In the genomic region with DNA sequence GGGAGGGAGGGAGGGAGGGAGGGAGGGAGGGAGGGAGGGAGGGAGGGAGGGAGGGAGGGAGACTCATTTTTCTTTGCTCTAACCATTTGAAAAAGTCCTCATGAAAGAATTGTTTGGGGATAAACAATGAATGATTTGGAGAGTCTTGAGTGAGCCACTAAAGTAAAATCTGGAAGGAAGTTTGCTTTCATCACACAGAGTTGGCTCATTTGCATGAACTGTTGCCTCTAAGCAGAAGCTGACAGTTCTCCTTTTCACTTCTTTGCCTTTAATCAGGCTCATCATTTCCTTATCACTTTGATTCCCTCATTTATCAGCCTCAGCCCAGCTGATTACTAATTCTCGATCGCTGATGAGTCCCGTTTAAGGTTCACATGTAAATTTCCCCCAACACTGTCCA, we compare ENCODE assay signal across 25 mouse cellular contexts.
A peak's percentile ranks its signal among the peaks of the same experiment; 100 is the strongest.
DNase-seq lines count a peak whose midpoint lies in the region; ATAC-seq and TF ChIP-seq lines count a peak whose summit lies in the region.
"Had no signal": no experiment of that assay in that cellular context is flagged by ENCODE, and none has a peak within 500 bp of the region (broad histone marks: within the 10 kb centered on the region; RNA-seq: fewer than 3 reads in every experiment).

No protein-coding gene starts in this region.

- dilution Hi-C loops in CH12.LX (cut with MboI; ENCODE audit: extremely low pct_ligation_motif_present, extremely low pct_unique_long_range_greater_than_20kb, low sequenced_read_pairs), result no loop called here

- H3K9ac ChIP-seq in CH12.LX (ENCODE audit: insufficient read depth, low read depth), result no peak overlapping the region
- H3K9ac ChIP-seq in MEL (ENCODE audit: control insufficient read depth, low read depth, low read length, poor library complexity, severe bottlenecking), result no peak overlapping the region
- H3K9ac ChIP-seq in forebrain, embryonic 11.5 days (ENCODE audit: low read length), result no peak overlapping the region
- H3K9ac ChIP-seq: forebrain, postnatal 0 days; heart, embryonic 12.5 days; heart, embryonic 15.5 days; hindbrain, embryonic 13.5 days had no signal

- H3K79me2 ChIP-seq in CH12.LX (replicated peaks; ENCODE audit: control insufficient read depth, extremely low read depth, insufficient read depth, poor library complexity, severe bottlenecking) (no peaks in the 10 kb centered on the region), MEL (ENCODE audit: control insufficient read depth, insufficient read depth, low read length, poor library complexity) (no peaks in the 10 kb centered on the region)

- H3K4me3 ChIP-seq in CH12.LX (replicated peaks in 1 of 3; ENCODE audit: low read depth in 2 of 3, low read length in 2 of 3, poor library complexity in 1 of 3), result no peak overlapping the region
- no peak overlapping the region for H3K4me3 ChIP-seq in MEL (ENCODE audit: control insufficient read depth in 1 of 2, insufficient read depth in 1 of 2, low read depth in 2 of 2, low read length in 2 of 2)
- H3K4me3 ChIP-seq in forebrain, embryonic 11.5 days (ENCODE audit: low read depth, low read length), result no peak overlapping the region
- H3K4me3 ChIP-seq: forebrain, embryonic 10.5 days; gastrocnemius, adult 2 months; heart, embryonic 12.5 days; heart, embryonic 15.5 days; hindbrain, embryonic 10.5 days; hindbrain, embryonic 13.5 days had no signal

- H3K27me3 ChIP-seq in CH12.LX (replicated peaks) (no peaks in the 10 kb centered on the region), MEL (ENCODE audit: control insufficient read depth in 1 of 2, insufficient read depth in 2 of 2, low read length in 2 of 2) (no peaks in the 10 kb centered on the region)
- no peaks in the 10 kb centered on the region for H3K27me3 ChIP-seq in forebrain, embryonic 11.5 days (ENCODE audit: control insufficient read depth, insufficient read depth, low read length)
- H3K27me3 ChIP-seq: heart, embryonic 12.5 days; heart, embryonic 15.5 days; hindbrain, embryonic 13.5 days had no signal

- TF ChIP-seq RAD21 in CH12.LX (IDR thresholded peaks at IDR 0.05; ENCODE audit: low read depth, low read length) (no peak), MEL (IDR thresholded peaks at IDR 0.05; ENCODE audit: low read depth, low read length) (no peak; the same call in 1 of the 2 replicates)

- H3K27ac ChIP-seq in CH12.LX (ENCODE audit: insufficient read depth, low read depth) (no peak overlapping the region), MEL (ENCODE audit: control insufficient read depth, low read depth, low read length) (no peak overlapping the region)
- H3K27ac ChIP-seq in forebrain, embryonic 11.5 days (ENCODE audit: low read depth, low read length), result no peak overlapping the region
- H3K27ac ChIP-seq: forebrain, embryonic 10.5 days; gastrocnemius, adult 2 months; heart, embryonic 15.5 days; hindbrain, embryonic 10.5 days; hindbrain, embryonic 13.5 days had no signal

- H3K36me3 ChIP-seq in CH12.LX (replicated peaks in 1 of 2; ENCODE audit: control insufficient read depth in 1 of 2, insufficient read depth in 1 of 2, low read length in 1 of 2), result no peaks in the 10 kb centered on the region
- H3K36me3 ChIP-seq in MEL (ENCODE audit: control insufficient read depth in 1 of 2, insufficient read depth in 2 of 2, low read length in 2 of 2), result no peaks in the 10 kb centered on the region
- no peaks in the 10 kb centered on the region for H3K36me3 ChIP-seq in forebrain, embryonic 11.5 days (ENCODE audit: control insufficient read depth, insufficient read depth, low read length)
- H3K36me3 ChIP-seq: forebrain, embryonic 10.5 days; heart, embryonic 12.5 days; heart, embryonic 15.5 days; hindbrain, embryonic 10.5 days; hindbrain, embryonic 13.5 days had no signal

- H3K4me1 ChIP-seq in CH12.LX (ENCODE audit: control insufficient read depth in 1 of 2, insufficient read depth in 2 of 2) (peaks cover 0 to 15% of the 10 kb centered on the region in 2 experiments; a peak in 1 of 4 replicates), MEL (ENCODE audit: control insufficient read depth in 1 of 2, insufficient read depth in 2 of 2, low read length in 2 of 2) (no peaks in the 10 kb centered on the region)
- H3K4me1 ChIP-seq in forebrain, embryonic 11.5 days (replicated peaks; ENCODE audit: control insufficient read depth, insufficient read depth, low read length), result no peaks in the 10 kb centered on the region
- H3K4me1 ChIP-seq: forebrain, embryonic 10.5 days; heart, embryonic 15.5 days; hindbrain, embryonic 10.5 days; hindbrain, embryonic 13.5 days had no signal

- peak; percentile 44 for ATAC-seq in megakaryocyte progenitor cell, adult 5-6 weeks (replicated peaks; ENCODE audit: poor library complexity)
- no peak for ATAC-seq in forebrain, embryonic 11.5 days (replicated peaks; ENCODE audit: low FRiP score)
- ATAC-seq: CD4-positive, CD25-positive, alpha-beta regulatory T cell, adult 4 months; forebrain, embryonic 14.5 days; forebrain, postnatal 0 days; hindbrain, embryonic 16.5 days; Patski had no signal

- DNase-seq in CH12.LX (ENCODE audit: extremely low read depth) (no peak), MEL (ENCODE audit: low read depth, low spot score) (peak; percentile 10)
- no peak for DNase-seq in spleen, postnatal 4 days (ENCODE audit: low spot score in 2 of 2)
- DNase-seq in forebrain, embryonic 11.5 days (ENCODE audit: low spot score), result no peak
- no peak for DNase-seq in thymus, postnatal 4 days
- DNase-seq: adrenal gland, postnatal 10 days; adrenal gland, postnatal 36 days; cerebellum, adult 18-20 months; cerebellum, adult 9-10 months; cerebellum, postnatal 14 days; forebrain, postnatal 0 days; gastrocnemius, adult 2 months; gastrocnemius, postnatal 14 days; heart, postnatal 10 days; heart, postnatal 36 days had no signal

- H3K4me2 ChIP-seq in CH12.LX (ENCODE audit: insufficient read depth, low read depth, poor library complexity, severe bottlenecking), result 0 out of 2 replicates have a peak overlapping the region, but pooled peaks have one; percentile 26
- no peak overlapping the region for H3K4me2 ChIP-seq in forebrain, embryonic 11.5 days (ENCODE audit: low read depth, low read length, severe bottlenecking)
- H3K4me2 ChIP-seq: heart, embryonic 12.5 days; heart, embryonic 15.5 days; hindbrain, embryonic 13.5 days had no signal

- no peak for TF ChIP-seq EP300 in CH12.LX (IDR thresholded peaks at IDR 0.05; ENCODE audit: low read length)
- no peak for TF ChIP-seq EP300 in MEL (IDR thresholded peaks at IDR 0.05; ENCODE audit: low read depth in 1 of 2, low read length in 2 of 2)

- no peak for TF ChIP-seq POLR2A in CH12.LX (IDR thresholded peaks at IDR 0.05; ENCODE audit: low read depth, low read length)
- TF ChIP-seq POLR2A in MEL (IDR thresholded peaks at IDR 0.05; ENCODE audit: control insufficient read depth in 1 of 2, insufficient read depth in 1 of 2, low read depth in 1 of 2, low read length in 2 of 2, poor library complexity in 1 of 2), result no peak

- in situ Hi-C loops in CH12.LX (cut with MboI; ENCODE audit: low pct_ligation_motif_present, low pct_unique_long_range_greater_than_20kb, low sequenced_read_pairs), result no loop called here

- 95% methylated on average over 3 of the region's 3 CpGs for WGBS in forebrain, embryonic 11.5 days

- no peaks in the 10 kb centered on the region for H3K9me3 ChIP-seq in CH12.LX (replicated peaks; ENCODE audit: low read length)
- H3K9me3 ChIP-seq in MEL (replicated peaks; ENCODE audit: insufficient read depth, low read length), result no peaks in the 10 kb centered on the region
- no peaks in the 10 kb centered on the region for H3K9me3 ChIP-seq in forebrain, embryonic 11.5 days (ENCODE audit: control insufficient read depth, low read length)
- H3K9me3 ChIP-seq: forebrain, embryonic 10.5 days; heart, embryonic 12.5 days; heart, embryonic 15.5 days; hindbrain, embryonic 10.5 days; hindbrain, embryonic 13.5 days had no signal

- TF ChIP-seq CTCF in CH12.LX (conservative IDR thresholded peaks at IDR 0.05 in 1 of 2, IDR thresholded peaks at IDR 0.05 in 1 of 2; ENCODE audit: low read depth in 2 of 2, low read length in 2 of 2) (no peak), MEL (IDR thresholded peaks at IDR 0.05 in 2 of 3, conservative IDR thresholded peaks at IDR 0.05 in 1 of 3; ENCODE audit: control insufficient read depth in 1 of 3, insufficient read depth in 1 of 3, low read depth in 2 of 3, low read length in 3 of 3, poor library complexity in 1 of 3, severe bottlenecking in 1 of 3) (no peak)

TF ChIP-seq in CH12.LX, 34 proteins besides CTCF, POLR2A, EP300 and RAD21:
- TF ChIP-seq JUND (conservative IDR thresholded peaks at IDR 0.05; ENCODE audit: low read depth, low read length) (no peak), USF1 (IDR thresholded peaks at IDR 0.05; ENCODE audit: low read depth, low read length) (no peak), MAFK (IDR thresholded peaks at IDR 0.05; ENCODE audit: insufficient replicate concordance, low read length) (no peak)

TF ChIP-seq in MEL, 35 proteins besides CTCF, POLR2A, EP300 and RAD21:
- TF ChIP-seq GATA1 (IDR thresholded peaks at IDR 0.05; ENCODE audit: low read depth, low read length), result peak; percentile 18; the same call in 1 of the 2 replicates
- no peak for TF ChIP-seq TBP (IDR thresholded peaks at IDR 0.05; ENCODE audit: low read depth, low read length)
TF ChIP-seq in MEL: peak in this region for 1.
